Mouse (Mus musculus): ENCODE results near the gene Idh3g. TPM values are rescaled to one million over a fixed set of nuclear protein-coding genes. Genes with fewer than 3 reads are reported as not detected.
"Not testable (repeated sequence)": the region's sequence is repeated elsewhere in the genome, so short reads cannot be mapped to it uniquely, and the experiment has no call there.

Gene Idh3g
- total RNA-seq, 2 experiments from 2014 or later = 642 to 677 TPM

GRCm38 (mm10) chrX:73756334-73757140 lies 30.2 kb downstream of the Idh3g start, which contains the start of gene Plxnb3:
Plxnb3 (plus strand) TSS chrX:73757090.
- DNase-seq = no peak

- DNase-seq = no peak
Measured at GRCm38 (mm10) chrX:73748977-73749376, 37.7 kb downstream of the Idh3g start.

GRCm38 (mm10) chrX:73744774-73745481 lies 41.8 kb downstream of the Idh3g start:
- DNase-seq = no peak

DNA sequence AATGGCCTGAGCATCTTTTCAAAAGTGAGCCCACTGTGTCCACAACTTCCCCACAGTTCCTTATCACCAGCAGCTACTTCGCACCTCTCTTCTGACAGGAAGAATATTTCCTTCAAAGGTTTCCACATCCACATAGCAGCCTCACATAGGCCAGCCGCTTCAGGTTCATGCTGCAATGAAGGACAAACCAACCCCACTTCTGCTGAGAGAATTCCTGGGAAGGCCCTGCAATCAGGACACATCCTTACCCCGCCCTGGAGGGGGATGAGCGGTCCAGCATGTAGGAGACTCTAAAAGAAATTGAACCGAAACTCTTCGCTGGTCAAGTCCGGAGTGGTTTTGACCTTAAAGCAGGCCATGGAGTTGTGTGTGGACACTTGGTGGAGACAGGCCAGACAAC lies 46.9 kb downstream of the Idh3g start:
- not testable (repeated sequence) for DNase-seq

DNA sequence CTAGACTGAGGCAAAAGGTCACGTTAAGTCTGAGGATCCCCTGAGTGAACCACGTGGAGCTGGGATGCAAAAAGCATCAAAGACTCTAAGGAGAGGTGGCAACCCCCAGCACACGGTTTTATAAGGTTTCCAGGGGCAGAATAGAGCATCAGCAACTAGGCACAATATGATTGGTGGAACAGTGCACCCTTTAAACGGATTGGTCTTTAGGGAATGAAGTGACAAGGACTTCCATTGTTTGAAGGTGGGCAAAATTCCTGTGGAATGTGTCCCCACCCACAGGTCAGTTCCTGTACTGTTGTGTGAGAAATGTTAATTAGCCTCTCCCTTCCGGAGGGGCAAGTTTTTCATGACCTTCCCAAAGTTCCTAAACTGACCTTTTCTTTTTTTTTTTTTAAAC lies 47.5 kb downstream of the Idh3g start:
- no peak for DNase-seq

DNA sequence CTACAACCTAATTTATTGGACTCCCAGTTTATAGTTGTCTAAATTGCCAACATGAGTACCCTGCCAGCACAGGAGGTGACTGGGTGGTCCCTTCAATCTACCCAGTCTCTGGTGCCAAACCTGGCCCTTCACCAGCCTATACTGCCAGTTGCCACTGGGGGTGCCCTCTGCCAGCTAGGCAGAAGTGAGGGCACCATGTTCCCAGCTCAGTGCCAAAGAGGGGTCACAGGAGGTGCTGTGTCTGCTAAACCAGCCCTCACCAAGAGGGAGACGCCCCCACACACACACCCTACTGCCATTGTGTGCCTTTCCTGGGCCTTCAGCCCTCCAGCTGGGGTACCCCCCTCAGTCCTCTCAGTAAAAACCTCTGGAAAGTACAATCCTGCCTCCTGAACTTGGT lies 48.5 kb downstream of the Idh3g start:
- no peak for DNase-seq

DNA sequence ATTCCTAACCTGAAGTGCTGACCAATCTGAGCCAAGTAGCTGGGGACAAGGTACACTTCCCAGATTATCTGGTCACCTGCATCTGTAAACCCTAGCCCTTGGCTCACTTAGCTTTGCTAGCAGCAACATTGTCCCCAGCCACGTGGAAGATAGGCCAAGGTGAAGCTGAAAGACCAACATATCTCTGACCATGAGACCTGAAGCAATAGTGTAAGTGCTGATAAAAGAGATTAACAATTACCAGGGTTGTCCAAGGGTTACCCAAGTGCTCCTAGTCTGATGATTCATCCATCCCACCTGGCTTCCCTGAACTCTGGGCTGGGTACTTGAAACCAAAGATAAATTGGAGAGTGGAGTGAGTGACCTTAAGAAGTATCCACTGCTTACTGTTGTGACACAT lies 55.8 kb downstream of the Idh3g start:
- DNase-seq = no peak

Other genes with a start within 250 kb of the Idh3g start
- gene Dusp9, start 147.5 kb downstream of the Idh3g start, total RNA-seq (2021) = not detected
- 10 to 100 TPM in 1 of 2 experiments, 1 to 10 TPM in 1; 6.1 to 10.6 TPM for gene Pnck, start 126.8 kb downstream of the Idh3g start, total RNA-seq (2021)
- 100 to 1,000 TPM; 156 to 169 TPM for gene Slc6a8, start 113.7 kb downstream of the Idh3g start, total RNA-seq (2021)
- gene Bcap31, start 70.7 kb downstream of the Idh3g start, total RNA-seq (2021) = 10 to 100 TPM; 90.2 to 93.3 TPM
- gene Abcd1, start 70.3 kb downstream of the Idh3g start, total RNA-seq (2021) = 10 to 100 TPM; 29.2 to 29.6 TPM
- 1 to 10 TPM; 1.7 to 2.0 TPM for gene Plxnb3, start 29.8 kb downstream of the Idh3g start, total RNA-seq (2021)
- gene Srpk3, start 12.5 kb downstream of the Idh3g start, total RNA-seq (2021) = 10 to 100 TPM; 23.9 to 26.0 TPM
- 10 to 100 TPM; 79.3 to 80.7 TPM for gene Ssr4, start 131 bp upstream of the Idh3g start, total RNA-seq (2021)
- 1 to 10 TPM; 1.3 to 1.6 TPM for gene Pdzd4, start 38.1 kb upstream of the Idh3g start, total RNA-seq (2021)
- gene Avpr2, start 105.2 kb upstream of the Idh3g start, total RNA-seq (2021) = not detected
- gene L1cam, start 109.2 kb upstream of the Idh3g start, total RNA-seq (2021) = 1 to 10 TPM; 3.7 to 4.1 TPM
- 1 to 10 TPM in 1 of 2 experiments, under 1 TPM in 1; 0.72 to 3.8 TPM for gene Arhgap4, start 135.0 kb upstream of the Idh3g start, total RNA-seq (2021)
- 10 to 100 TPM; 56.6 to 58.6 TPM for gene Naa10, start 135.0 kb upstream of the Idh3g start, total RNA-seq (2021)
- gene Renbp, start 144.0 kb upstream of the Idh3g start, total RNA-seq (2021) = 1 to 10 TPM; 5.5 to 7.3 TPM
- 10 to 100 TPM; 31.7 to 38.4 TPM for gene Hcfc1, start 179.5 kb upstream of the Idh3g start, total RNA-seq (2021)
- gene Irak1, start 237.0 kb upstream of the Idh3g start, total RNA-seq (2021) = 10 to 100 TPM; 54.9 to 61.8 TPM